Mouse (Mus musculus) right cerebral cortex, postnatal 25 days (tissue): ENCODE results near the gene Cobl.
A peak's percentile ranks its signal among the peaks of the same experiment; 100 is the strongest.

Experiments used
- DNase-seq: peaks from one replicate; pipeline ENCODE4 v3.0.0; 2022

Gene Cobl

DNA sequence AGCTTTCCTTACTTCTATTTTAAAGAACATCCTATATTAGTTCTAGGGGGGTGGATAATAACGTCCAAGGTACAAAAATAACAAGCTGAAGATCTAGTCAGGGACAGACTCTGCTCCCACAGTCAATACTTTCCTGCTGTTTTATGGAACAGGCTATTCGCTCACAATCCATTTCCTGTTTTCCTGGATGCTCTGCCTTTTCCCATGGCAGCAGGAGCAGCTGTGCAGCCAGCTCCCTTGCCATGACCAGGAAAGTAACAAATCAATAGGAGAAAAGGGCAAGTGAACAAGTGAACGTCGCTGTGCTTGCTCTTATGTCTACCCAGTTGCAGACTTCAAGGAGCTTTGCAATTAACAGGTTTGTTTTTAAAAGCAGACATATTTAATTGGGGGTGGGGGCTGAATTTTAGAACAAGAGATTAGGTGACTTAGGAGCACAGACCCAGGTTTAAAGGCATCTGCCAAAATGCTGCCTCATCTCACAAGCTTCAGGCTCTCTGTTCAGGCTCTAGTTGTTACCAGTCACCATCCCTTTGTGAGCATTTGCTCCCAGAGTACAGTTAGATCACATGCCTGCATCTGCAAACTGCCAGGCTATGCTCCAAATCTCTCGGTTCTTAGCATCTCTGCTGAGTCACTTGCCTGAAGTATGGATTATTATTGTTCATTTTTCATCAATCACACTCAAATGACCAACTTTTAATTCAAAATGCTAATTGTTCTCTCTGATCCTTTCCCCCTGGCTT, 164.9 kb downstream of the Cobl start:
- no peak for DNase-seq

DNA sequence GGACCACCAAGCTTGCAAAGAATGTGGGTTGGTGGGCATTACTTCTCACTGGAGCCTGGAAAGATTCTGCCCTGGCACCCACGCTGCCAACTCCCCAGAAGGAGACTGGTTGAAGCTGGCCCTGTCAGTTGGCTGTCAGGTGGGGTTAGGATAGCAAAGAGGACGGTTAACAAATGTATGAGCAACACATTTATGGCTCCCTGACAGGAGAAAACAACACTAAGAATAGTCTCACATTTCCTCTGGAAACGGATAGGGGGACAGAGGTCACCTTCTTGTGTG, 173.2 kb downstream of the Cobl start:
- no peak for DNase-seq

DNA sequence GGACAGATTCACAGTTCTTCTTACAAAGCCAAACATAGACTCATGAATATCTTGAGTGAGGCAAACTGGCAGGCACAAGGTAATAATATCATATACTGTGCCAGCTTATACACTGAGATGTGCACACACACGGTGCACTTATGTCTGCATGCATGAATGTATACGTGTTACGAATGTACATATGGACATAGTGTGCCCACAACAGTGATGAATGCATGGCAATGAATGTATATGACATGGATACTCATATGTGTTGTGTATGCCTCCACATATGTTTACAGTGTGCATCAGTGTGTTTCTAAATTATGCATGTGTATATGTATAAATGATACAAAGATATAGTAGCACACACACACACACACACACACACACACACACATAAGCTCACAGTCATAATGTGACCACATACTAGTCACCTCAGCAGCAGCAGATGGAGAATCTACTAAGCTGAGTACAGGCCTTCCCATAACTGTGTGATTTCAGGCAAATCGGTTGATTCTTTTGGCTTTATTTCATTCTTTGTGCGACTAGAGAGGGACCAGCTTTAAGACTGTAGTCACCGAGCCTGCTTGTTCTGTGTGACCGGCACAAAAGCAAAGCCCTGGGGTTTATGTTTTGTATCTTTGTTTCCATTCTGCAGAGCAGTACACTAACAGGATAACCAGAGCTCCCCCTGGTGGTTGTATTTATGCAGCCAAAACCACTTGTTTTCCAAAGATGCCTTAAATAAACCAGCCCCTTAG, 173.7 kb downstream of the Cobl start:
- peak; percentile 32 for DNase-seq

DNA sequence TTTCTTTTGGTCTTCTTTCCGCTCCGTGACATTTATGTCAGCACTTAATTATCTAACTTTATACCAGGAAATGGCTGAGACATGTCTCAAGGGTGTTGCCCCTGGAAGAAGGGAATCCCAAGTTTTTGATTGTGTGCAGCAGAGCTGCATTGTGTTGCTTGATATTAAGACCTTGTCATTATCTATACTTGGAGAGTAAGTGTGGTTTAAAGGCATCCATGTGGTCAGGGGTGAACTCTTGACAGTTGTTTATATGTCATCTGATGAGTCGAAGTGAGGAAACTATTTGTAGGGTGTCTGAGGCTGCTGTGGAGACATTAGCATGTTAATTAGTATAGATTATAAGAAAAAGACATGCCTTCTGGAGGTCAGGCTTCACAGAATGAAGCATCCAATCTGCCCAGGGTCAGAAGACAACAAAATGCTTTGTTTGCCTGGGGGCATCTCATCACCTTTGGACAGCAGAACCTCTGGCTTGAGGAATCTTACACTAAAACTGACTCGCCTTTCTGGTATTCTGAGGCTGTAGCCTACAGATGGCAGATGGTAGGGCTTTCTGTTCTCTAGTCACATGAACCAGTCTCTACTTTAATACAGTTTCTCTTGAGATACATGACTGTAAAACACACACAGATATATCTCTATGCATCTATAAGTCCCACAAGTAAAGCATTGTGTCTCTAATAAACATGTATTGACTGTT, 179.3 kb downstream of the Cobl start:
- DNase-seq, result no peak

DNA sequence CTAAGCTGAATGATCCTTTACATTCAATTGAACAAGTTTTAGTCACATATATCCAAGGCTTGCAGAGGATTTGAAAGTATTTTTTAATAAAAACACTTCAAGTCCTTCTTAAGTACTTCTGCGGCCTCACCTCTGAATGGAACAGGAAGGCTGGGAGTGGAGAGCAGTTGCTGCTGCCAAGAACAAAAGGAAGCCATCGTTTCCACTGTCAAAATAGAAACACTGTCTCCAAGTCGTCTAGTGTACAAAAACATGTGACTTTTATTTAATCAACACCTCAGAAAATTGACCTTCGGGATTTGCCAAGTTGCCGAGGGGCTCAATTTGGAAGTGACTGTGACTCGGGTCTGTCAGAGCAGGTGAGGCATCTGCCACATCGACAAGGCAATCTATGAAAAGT, 184.0 kb downstream of the Cobl start:
- no peak for DNase-seq

DNA sequence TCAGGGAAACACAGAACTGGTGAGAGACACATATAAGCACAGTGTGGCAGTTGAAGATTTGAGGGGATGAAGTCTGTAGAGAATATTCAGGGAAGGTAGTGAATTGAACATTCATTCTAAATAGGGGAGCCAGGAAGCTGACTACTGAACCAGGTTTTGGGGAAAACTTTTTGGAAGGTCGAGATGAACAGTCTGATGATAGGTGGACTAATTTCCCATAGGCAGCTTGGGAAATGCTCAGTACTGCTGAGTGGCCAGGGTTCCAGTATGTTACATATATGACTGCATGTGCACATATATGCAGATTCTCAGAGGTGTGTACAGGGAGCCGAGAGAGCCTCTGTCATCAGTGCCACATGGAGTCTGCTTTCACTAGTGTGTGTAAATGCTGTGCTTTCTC, 190.5 kb downstream of the Cobl start:
- no peak for DNase-seq

DNA sequence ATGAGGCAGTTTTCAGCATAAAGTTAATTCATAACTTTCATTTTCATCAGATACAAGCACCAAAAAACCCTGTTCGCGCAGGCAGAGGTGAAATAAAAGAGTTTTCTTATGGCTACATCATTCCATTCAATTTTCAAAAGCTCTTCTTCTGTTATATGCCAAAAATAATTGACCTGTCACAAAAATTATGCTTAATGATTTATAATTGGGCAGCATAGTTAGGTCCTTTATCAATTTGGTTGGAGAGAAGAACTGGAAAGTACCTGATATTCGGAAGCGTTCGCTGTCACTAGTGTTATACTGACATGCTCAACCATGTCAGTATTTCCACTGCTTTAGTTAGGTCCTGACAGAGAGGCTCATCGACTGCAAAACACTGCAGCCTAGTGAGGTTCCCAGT, 191.0 kb downstream of the Cobl start:
- no peak for DNase-seq

DNA sequence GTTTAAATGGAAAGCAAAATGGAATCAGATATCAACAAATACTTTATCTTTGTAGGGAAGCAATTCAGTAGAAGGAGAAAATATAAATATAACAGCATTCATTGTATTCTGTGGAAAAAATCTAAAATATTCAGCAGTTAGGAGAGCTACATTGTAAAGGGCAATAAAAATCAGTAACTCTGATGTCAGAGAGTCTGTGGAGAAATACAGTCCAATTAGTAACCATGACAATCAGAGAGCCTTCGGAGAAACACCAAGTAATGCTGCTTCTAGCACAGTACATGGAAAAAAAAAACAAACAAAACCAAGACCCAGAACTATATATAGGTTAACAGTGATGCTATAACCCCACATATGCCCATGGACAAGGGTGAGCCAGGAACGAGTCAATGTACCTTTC, 206.3 kb downstream of the Cobl start:
- DNase-seq, result no peak

DNA sequence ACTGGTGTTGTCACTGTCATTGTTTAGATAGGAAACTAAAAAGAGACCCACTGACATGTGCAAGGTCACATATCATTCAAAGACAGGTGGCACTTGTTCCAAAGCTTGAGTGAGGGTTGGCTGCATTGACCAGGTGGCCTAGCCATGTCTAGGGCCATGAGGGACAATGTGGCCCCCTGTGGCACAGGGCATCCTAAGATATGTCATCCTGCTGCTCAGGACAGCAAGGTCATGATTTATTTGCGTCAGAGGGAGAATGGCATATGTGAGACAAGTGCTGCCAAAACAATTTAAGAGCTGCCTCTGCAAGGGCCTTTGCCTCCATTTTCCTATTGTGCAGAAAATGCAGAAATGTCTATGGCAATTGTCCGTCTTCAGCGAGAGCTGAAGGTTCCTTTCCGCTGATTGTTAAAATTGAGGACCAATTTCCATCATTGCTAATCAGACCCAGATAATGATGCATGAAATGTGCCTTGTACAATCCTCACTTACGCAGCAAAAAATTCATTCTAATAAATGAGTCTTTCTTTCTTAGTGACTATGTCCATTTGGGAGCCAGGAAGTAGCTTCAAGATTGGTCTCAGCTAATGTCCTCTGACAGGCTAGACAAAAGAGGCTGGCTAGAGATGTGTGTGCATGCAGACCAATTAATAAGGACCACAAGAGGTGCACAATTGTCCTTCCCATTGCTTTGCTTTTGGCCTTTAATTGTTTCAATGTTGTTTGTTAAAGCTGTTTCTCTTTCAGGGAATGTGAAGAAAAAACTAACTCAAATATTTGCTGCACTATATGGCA, 207.2 kb downstream of the Cobl start:
- DNase-seq, result no peak

DNA sequence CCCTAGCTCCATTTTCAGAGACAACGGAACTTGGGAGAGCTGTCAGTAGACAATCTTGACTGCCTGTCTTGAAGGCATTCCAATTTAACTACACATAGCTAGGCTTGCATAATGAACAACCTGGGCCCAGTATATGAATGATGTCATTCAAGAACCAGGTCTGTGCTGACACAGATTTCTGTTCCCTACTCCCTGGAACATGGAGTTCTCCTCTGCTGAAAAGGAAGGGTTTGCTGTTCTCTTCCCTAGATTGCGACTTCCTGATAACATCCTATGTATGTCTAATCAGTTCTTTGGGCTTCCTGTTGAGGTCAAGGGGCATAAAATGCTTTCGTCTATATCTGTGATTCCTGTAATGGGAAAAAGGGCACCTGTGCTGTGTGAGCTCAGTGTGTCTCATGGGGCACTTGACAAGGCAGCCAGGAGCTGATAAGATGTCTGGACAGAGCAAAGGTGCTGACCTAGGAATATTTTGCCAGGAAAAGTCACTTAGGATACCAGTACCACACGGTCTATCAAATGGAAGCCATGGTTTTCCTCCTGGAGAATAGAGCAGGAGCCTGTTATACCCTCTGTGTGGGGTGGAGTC, 219.3 kb downstream of the Cobl start:
- DNase-seq, result no peak

DNA sequence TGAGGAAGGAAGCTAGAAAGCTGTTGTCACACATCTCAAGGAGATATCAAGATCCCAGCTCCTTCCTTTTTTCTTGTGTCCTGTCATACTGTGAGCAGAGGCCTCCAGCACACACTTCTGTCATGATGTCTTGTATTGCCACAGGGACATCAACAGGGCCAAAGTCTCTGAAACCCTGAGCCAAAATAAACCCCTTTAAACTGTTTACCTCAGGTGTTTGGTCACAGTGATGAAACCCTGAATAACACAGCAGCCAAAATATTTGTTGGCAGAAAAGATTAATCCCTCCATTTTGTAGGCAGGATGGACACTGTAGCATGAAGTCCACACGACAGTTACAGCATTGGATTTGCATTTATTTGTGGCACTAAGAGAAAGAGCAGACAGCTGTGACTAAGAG, 228.4 kb downstream of the Cobl start:
- no peak for DNase-seq

DNA sequence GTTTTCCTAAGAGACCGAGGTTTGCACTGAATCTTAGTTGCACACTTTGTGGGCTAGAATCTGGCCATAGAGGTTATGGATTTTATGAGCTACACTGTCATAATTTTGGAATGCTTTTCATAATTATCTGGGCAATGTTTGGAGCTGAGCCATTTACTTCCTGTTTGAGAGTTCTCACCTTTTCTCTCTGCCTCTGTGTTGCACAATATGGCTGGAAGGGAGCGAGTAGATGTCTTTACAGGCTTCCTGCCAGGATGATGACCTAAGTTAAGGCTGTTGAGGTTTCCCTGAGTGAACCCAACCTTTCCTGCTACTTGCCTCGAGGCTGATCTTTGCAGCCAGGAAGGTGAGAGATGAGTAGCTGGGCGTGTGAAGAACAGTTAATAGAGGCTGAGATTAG, 229.9 kb downstream of the Cobl start:
- DNase-seq, result no peak

DNA sequence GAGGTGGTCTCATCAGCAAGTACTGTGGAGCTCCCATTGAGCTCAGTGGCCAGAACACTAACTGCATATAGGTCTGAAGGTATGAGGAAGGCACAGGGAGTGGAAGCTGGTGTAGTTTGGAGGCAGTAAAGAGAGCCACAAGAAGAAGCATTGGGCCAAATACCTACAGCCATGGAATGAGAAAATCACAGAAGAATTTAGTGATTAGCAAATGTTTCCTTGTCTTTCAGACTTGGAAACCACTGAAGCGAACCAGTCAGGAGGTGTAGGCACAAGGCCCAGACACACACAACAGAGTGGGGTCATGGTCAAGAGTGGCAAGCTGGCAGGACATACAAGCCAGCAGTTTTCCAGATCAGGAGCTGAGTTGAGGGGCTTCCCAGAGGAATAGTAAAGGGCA, 230.6 kb downstream of the Cobl start:
- DNase-seq, result no peak

DNA sequence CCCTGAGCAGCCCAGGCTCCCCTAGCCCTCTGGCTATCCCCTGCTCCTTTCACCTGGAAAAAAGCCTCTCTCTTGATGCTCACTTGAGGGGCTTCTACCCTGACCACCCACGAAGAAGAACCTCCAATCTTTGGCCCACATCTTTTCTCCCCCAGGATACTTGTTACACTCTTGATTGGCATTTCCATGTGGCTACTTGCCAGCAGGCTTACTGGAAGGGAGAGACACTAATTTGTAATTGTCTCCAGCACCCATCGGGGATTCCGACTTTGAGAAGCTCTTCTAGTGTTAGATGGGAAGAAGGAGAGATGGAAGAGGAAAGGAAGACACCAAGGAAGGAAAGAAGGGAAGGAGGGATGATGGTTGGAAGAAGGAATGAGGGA, 232.0 kb downstream of the Cobl start:
- no peak for DNase-seq

DNA sequence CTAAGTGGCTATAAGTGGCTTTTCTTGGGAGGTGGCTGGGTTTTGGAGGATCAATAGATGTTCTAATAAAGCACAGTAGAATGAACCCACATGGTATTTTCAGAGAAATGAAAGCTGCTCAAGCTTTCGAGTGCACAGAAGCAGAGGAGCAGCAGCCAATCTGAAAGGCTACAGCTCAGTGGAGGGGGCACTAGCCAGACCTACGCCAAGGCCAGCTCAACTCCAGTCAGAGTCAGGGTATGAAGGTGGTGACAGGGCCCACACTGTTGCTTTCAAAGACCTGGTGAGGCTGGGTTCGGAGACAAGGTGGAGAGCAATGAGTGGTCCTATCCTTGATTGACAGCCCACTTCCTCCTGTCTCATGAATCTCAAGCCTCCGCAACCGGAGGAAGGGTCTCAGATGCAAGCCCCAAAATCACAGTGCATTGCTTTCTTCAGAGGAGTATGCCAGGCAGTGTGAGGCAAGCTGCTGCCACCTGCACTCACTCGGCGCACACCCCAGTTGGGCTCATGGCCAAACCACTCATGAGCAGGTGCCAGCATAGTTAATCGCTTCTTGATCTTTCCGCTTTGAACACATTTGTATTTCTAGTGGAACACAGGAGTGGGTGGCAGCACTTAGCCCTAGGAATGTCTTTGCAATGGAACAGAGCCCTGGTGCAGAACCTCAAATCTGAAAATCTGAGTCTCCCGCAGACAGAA, 232.6 kb downstream of the Cobl start:
- DNase-seq, result peak; percentile 66

DNA sequence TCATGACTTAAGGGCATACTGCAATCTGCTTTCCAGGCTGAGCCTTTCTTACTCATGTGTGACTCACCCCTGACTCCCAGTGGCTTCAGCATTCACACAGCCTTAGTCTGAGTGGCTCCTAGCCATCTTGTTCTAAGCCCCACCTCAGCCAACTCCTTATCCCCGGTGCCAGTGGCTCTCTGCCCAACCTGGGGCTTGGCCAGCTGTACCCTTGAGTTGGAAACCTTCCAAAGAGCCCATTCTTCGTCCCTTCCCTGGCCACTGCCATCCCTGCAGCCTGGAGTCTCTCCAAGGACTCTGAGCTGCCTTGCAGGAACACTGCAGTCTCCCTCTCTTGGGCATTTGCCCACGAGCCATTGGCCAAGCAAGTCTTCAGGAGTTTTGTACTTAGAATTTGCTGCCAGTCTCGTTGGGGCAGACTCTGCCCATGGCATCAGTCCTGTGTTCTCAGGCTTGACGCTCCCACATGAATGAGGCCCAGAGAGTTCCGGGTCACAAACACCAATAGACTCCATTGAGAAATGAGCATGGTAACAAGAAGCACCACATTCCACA, 233.2 kb downstream of the Cobl start:
- peak; percentile 67 for DNase-seq

DNA sequence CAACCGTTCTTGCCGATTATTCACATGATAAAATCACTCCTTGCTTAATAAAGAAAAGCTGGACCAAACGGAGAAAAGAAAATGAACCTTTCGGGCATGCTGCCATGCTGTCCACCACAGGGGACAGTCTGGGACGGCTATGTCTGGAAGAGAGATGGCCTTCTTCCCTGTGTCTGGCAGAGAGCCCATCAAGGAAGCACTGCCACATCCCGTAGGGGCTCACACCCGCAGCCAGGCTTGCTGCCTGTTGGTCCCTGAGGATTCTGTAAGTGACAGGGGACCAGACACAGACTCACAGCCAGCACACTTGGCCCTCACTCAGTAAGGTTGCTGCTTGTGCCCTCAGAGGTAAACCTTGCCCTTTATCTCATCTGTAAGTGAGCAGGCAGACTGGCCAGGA, 235.3 kb downstream of the Cobl start:
- no peak for DNase-seq

DNA sequence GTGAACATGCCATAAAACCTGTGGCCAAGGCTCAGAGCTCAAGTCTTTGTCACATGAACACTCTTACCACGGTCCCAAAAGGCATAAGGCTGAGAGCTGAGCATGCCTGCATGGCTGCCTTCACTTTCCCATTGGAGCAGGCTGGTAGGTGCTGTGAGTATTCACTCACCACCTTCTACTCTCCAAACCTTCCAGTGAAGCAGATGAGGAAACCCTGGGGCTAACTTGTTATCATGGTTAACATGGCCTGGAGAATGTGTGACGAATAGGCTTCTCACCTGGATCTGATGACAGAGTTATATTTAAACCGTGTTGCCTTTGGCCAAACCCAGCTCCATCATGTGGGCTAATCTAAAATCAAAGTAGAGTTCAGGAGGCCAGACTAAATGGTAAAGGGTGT, 237.4 kb downstream of the Cobl start:
- DNase-seq, result no peak

DNA sequence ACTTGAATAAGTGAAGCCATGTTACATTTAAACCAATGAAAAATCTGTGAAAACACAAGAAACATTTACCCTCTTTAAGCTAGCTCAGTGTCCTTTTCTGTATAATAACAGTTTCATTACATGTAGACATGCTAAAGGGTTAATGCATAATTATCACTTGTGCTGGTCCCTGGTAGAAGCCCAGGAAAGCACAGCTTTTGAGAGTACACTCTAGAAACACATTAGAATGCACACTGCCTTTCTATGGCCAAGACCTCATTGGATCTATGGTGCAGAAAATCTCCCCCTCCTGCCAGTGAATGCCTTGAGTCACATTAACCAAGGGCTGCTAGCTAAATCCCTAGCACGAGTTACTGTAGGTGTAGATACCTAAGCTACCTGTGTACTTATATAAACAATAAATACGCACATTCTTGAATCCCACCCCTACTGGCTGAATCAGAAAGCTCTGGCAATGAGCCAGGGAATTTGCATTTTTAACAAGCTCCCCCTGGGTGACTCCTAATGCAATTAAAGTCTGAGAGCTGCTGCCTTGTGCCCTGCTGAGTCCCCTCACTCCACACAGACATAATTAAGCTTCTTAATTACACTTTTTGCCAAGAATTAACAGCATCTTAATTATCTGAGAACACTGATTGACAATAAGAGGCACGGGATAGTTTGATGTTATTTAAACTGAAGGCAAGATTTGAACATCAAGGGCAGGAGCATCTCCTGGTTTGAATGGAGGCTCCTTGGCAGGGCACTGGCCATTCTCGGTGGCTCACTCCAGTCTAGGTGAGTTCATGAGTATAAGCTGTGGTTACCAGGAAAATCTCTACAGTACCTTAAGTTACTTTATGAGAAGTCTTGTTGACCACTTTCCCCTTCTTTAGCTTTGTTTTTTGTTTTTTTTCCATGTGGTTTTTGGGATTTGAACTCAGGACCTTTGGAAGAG, 244.9 kb downstream of the Cobl start:
- no peak for DNase-seq

DNA sequence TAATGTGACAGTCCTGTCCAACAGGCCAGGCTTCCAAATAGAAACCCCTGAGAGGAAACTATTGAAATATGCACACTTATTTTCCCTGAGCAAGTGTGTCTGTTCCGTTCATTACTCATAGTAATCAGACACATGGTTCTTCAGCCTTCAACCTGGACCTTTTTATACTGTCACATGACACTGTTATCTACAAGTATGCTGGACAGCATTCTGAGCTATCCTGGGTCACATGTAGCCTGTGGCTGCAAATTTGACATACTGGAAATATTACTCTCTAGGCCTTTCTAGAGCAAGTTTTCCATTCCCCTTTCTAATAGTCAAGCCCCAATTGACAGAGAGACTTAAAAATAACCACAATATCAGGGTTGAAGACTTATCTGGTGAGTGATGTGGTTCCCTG, 247.9 kb downstream of the Cobl start:
- DNase-seq, result no peak

DNA sequence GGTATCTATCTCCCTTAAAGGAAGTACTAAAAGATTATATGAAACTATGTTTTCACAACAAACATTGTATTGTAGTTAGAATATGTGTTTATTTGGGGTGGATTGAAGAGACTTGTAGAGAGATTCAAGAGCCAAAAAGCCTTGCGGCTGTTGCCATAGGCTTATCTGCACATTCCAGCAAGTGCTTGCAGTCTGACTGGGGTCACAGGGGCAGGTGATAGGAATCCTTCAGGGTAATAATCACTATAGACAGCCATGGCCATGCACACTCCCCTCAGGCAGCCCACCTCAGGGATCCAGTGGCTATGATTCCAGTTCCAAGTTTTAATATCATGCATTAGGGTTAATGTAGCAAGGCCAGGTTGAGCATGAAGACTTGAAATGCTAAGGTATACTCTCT, 249.2 kb downstream of the Cobl start:
- no peak for DNase-seq
